12 mouse cellular contexts compared by ENCODE assay signal in the genomic region with DNA sequence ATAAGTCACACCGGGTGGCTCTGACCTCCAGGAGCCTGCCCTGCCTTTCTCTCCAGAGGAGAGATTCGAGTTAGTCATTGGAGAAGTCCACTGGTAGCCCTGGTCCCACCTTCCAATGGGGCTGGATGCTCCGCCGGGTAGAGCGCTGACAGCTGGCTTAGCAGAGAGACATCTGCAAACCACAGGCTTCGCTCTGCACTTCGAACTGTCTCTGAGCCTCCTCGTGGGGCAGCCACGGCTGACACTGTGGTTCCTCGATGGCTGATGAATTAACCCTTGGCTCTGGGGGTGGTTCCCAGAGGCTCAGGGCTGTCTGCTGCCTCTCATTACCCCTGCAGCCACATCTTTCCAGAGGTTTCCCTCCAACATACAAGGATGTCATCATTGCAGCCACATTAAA.
"Had no signal": no experiment of that assay in that cellular context is flagged by ENCODE, and none has a peak within 500 bp of the region (broad histone marks: within the 10 kb centered on the region; RNA-seq: fewer than 3 reads in every experiment).

No protein-coding gene starts in this region.

- H3K4me3 ChIP-seq: layer of hippocampus, adult 2 months; limb, embryonic 12.5 days; liver, embryonic 13.5 days; lung, embryonic 15.5 days; midbrain, embryonic 13.5 days had no signal

- H3K9ac ChIP-seq: limb, embryonic 12.5 days; liver, embryonic 13.5 days; liver, postnatal 0 days; lung, embryonic 15.5 days; midbrain, embryonic 13.5 days had no signal

- H3K27me3 ChIP-seq: liver, embryonic 13.5 days; lung, embryonic 15.5 days; midbrain, embryonic 13.5 days had no signal

- H3K4me2 ChIP-seq: limb, embryonic 12.5 days; liver, embryonic 13.5 days; lung, embryonic 15.5 days; midbrain, embryonic 13.5 days had no signal

- H3K9me3 ChIP-seq: limb, embryonic 12.5 days; liver, embryonic 13.5 days; lung, embryonic 15.5 days; midbrain, embryonic 13.5 days had no signal

- DNase-seq: liver; liver, embryonic 13.5 days; liver, postnatal 0 days; lung, postnatal 14 days; right cerebral cortex, adult 18-20 months; right cerebral cortex, postnatal 25 days; thymus, postnatal 25 days had no signal

- H3K4me1 ChIP-seq: liver, embryonic 13.5 days; lung, embryonic 15.5 days had no signal

- ATAC-seq: intestine, embryonic 16.5 days; liver, postnatal 0 days had no signal

- H3K27ac ChIP-seq: layer of hippocampus, adult 2 months; limb, embryonic 12.5 days; liver, embryonic 13.5 days; lung, embryonic 15.5 days; midbrain, embryonic 13.5 days had no signal

- H3K36me3 ChIP-seq: limb, embryonic 12.5 days; liver, embryonic 13.5 days; lung, embryonic 15.5 days; midbrain, embryonic 13.5 days had no signal
